Mouse (Mus musculus): Measurements from ENCODE around the gene Fars2.
A peak's percentile ranks its signal among the peaks of the same experiment; 100 is the strongest.

Fars2 gene

DNA sequence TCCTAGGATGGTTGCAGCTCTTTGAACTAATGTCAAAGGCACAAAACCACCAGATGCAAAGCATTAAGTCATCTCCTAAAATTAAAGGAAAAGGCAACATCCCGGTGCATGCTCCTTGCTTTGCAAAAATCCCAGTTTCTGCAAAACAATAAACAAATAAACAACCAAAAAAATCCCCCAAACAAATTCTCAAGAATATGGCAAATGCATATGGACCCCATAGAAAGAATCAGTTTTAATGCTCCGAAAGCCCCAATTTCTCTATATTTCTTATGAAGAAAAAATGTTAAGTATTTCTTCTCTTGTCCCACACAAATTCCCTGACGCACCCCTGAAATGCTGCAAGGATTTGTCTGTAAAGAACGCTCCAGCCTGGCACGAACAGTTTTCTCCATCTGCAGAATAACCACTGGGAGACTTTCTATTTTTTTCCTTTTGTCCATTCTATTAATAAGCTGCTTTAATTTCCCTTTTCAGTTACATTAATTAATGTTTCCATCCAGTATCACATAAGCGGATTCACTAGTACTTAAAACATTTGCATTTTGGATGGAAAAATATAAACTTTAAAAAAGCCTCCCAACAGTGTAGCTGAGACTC, 615.8 kb downstream of the Fars2 start:
- DNase-seq (ENCODE audit: low spot score) = no peak

DNA sequence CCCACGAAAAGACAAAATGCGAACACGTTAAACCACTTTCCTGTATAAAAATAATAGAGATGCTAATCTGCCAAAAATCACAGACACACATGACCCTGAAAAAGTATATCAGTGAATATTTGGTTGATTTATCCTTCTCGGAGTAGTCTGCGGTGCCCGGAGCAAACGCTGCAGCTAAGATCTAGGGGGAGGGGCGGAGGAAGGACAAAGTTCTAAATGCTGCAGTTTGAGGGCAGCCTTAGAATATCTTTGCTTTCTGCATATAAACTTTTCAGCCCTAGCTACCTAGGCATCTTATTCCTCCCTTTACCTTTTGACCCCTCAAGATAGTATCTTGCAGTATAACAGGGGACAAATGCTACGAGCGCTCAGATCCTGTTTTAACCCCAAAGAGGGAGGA, 616.4 kb downstream of the Fars2 start:
- no peak for DNase-seq (ENCODE audit: low spot score)

- peak; percentile 22 for DNase-seq (ENCODE audit: low spot score)
Measured at GRCm38 (mm10) chr13:36733989-36734690, 616.9 kb downstream of the Fars2 start.

GRCm38 (mm10) chr13:36734731-36735571, 617.7 kb downstream of the Fars2 start, which contains the start of gene Nrn1:
Gene Nrn1 (minus strand): TSS chr13:36735131.
- DNase-seq (ENCODE audit: low spot score) = no peak

GRCm38 (mm10) chr13:36735901-36736618, 618.8 kb downstream of the Fars2 start:
- no peak for DNase-seq (ENCODE audit: low spot score)

- no peak for DNase-seq (ENCODE audit: low spot score)
Measured at GRCm38 (mm10) chr13:36736619-36736996, 619.4 kb downstream of the Fars2 start.

DNA sequence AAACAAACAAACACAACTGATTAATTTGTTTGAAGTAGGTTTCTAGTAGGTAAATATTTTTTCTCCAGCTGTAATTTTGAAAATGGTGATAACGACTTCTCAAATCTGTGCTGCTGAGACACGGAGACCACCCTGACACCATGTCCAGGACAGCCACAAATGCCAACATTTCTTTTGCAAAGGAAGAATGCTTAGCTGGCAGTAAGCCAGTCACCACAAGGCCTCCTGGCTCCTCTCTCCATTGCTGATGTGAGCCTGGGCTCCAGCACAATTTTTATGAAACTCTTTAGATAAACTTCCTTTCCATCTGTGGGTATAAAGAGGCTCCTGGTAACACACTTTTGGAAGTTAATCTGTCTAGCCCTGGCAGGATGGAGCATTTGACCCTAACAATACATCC, 632.8 kb downstream of the Fars2 start:
- DNase-seq (ENCODE audit: low spot score) = no peak

DNA sequence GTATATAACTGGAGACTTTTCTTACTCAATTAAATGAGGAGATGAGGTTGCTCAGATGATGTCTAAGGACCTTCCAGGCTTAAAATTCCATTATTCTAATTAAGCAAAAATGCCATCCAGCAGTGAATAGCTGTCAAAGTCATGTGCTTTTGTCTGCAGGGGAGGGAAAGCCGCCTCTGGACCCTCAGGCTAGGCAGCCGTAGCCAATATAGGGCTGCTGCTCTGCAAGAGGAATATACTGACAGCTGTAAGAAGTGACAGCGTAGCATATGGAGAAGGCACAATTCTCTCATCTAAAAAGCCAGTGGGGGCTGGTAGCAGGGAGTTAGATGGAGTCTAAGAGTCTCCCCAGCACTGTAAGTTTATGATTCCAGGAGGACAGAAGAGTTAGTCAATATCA, 634.6 kb downstream of the Fars2 start:
- no peak for DNase-seq (ENCODE audit: low spot score)

GRCm38 (mm10) chr13:36766801-36767200, 649.6 kb downstream of the Fars2 start:
- DNase-seq (ENCODE audit: low spot score) = no peak

Measured in ovary, postnatal 10 days (tissue).